Mouse (Mus musculus) ovary, postnatal 10 days (tissue): ENCODE results near the gene Wdr53.
"Not testable (repeated sequence)": the region's sequence is repeated elsewhere in the genome, so short reads cannot be mapped to it uniquely, and the experiment has no call there.

Source experiments
- DNase-seq: peaks from one replicate; pipeline ENCODE4 v3.0.0; 2022; ENCODE audit warnings: low spot score

The Wdr53 gene

GRCm38 (mm10) chr16:32278396-32278795 is 31.4 kb downstream of the Wdr53 start:
- DNase-seq = no peak

GRCm38 (mm10) chr16:32280211-32280610 is 33.2 kb downstream of the Wdr53 start:
- DNase-seq = no peak

- DNase-seq = no peak
Observed at GRCm38 (mm10) chr16:32282608-32283007, 35.6 kb downstream of the Wdr53 start.

GRCm38 (mm10) chr16:32291821-32292220 is 44.8 kb downstream of the Wdr53 start:
- DNase-seq = no peak

- DNase-seq = not testable (repeated sequence)
Observed at GRCm38 (mm10) chr16:32299617-32300016, 52.6 kb downstream of the Wdr53 start.

- no peak for DNase-seq
Observed at GRCm38 (mm10) chr16:32303046-32303445, 56.0 kb downstream of the Wdr53 start.

GRCm38 (mm10) chr16:32303886-32304285 is 56.9 kb downstream of the Wdr53 start:
- no peak for DNase-seq
